Mouse (Mus musculus) liver, adult 2 months (tissue): ENCODE data around the gene Sox11. TPM values are rescaled to one million over a fixed set of nuclear protein-coding genes. Genes with fewer than 3 reads are reported as not detected.

Source experiments
- DNase-seq: peaks from one replicate; pipeline ENCODE4 v3.0.0-alpha.2; 2011; ENCODE audit warnings: low read depth, low spot score; ENCODE audit errors: extremely low read depth
- H3K27ac ChIP-seq: fragments of 200-500 bp; replicated peaks from 2 replicates; pipeline ENCODE4 v1.5.1; 2012; ENCODE audit warnings: low read depth, mild to moderate bottlenecking, control low read depth, inconsistent platforms, low read length; ENCODE audit not compliant: insufficient read depth
- H3K27me3 ChIP-seq: fragments of 200-500 bp; 2 replicates; pipeline ENCODE4 v1.6.1; 2012; ENCODE audit warnings: mild to moderate bottlenecking, moderate library complexity, low read length, inconsistent platforms; ENCODE audit not compliant: control insufficient read depth, insufficient read depth
- H3K36me3 ChIP-seq: fragments of 200-500 bp; 2 replicates; pipeline ENCODE4 v1.6.1; 2012; ENCODE audit warnings: low read length, inconsistent platforms; ENCODE audit not compliant: control insufficient read depth, insufficient read depth
- H3K4me1 ChIP-seq: fragments of 200-500 bp; 2 replicates; pipeline ENCODE4 v1.6.1; 2011; ENCODE audit warnings: low read length; ENCODE audit not compliant: control insufficient read depth, insufficient read depth
- H3K4me3 ChIP-seq: fragments of 200-500 bp; 2 replicates; pipeline ENCODE4 v1.5.1; 2011; ENCODE audit warnings: low read depth, mild to moderate bottlenecking, control low read depth, low read length, moderate library complexity; ENCODE audit not compliant: insufficient read depth
- H3K79me2 ChIP-seq: fragments of 200-500 bp; 2 replicates; pipeline ENCODE4 v1.6.1; 2012; ENCODE audit warnings: inconsistent platforms, mild to moderate bottlenecking, low read length, moderate library complexity; ENCODE audit not compliant: control insufficient read depth, insufficient read depth
- H3K9ac ChIP-seq: fragments of 200-500 bp; 2 replicates; pipeline ENCODE4 v1.6.1; 2012; ENCODE audit warnings: low read depth, mild to moderate bottlenecking, control low read depth, inconsistent platforms, low read length
- CTCF ChIP-seq: fragments of 200-500 bp; IDR thresholded peaks from 2 replicates; pipeline ENCODE4 v1.5.1; 2011; ENCODE audit warnings: low read depth, low read length, control low read depth
- POLR2A ChIP-seq: fragments of 200-500 bp; IDR thresholded peaks from 2 replicates; pipeline ENCODE4 v1.6.1; 2011; ENCODE audit warnings: low read length, control low read depth; ENCODE audit not compliant: insufficient read depth; ENCODE audit errors: extremely low read depth
- WGBS: fragments of 180-500 bp; shearing (Covaris S2); methylation state at CpG from one replicate; pipeline ENCODE4 v1.1.7; 2018; 5-methylcytosine and 5-hydroxymethylcytosine counted together
- polyA plus RNA-seq: library from polyadenylated mRNA; depleted of rRNA; stranded (reverse); fragments of >200 nt; gene quantifications from 2 replicates; pipeline ENCODE4 v1.2.3, GENCODE M21; 2012
- total RNA-seq: library from RNA; depleted of rRNA; stranded (reverse); fragments of >200 nt; gene quantifications from 2 replicates; pipeline ENCODE4 v1.2.3, GENCODE M21; 2014

The Sox11 gene
- total and polyA plus RNA-seq, 2 experiments, result not detected

GRCm38 (mm10) chr12:27338721-27339170, 3.6 kb downstream of the Sox11 start:
- WGBS, result 2% methylated on average over 40 of the region's 40 CpGs
- H3K79me2 ChIP-seq, result no peaks in the 10 kb centered on the region
- H3K36me3 ChIP-seq, result no peaks in the 10 kb centered on the region
- no peak for DNase-seq
- H3K4me3 ChIP-seq, result peak overlapping the region; percentile 43; the same call in 1 of the 2 replicates
- peaks cover 17% of the 10 kb centered on the region for H3K27me3 ChIP-seq
- H3K27ac ChIP-seq, result no peak overlapping the region
- TF ChIP-seq CTCF, result no peak
- no peak for TF ChIP-seq POLR2A
- no peak overlapping the region for H3K9ac ChIP-seq
- no peaks in the 10 kb centered on the region; the same call in 1 of the 2 replicates for H3K4me1 ChIP-seq

- Histone ChIP-seq H3K9ac (no peak overlapping the region), H3K4me3 (no peak overlapping the region), H3K79me2 (no peaks in the 10 kb centered on the region), H3K27me3 (peaks cover 17% of the 10 kb centered on the region), H3K4me1 (no peaks in the 10 kb centered on the region), H3K36me3 (no peaks in the 10 kb centered on the region), H3K27ac (no peak overlapping the region)
- TF ChIP-seq POLR2A (no peak), CTCF (no peak)
- 24% methylated on average over 12 of the region's 12 CpGs for WGBS
- no peak for DNase-seq
These were observed 4.3 kb downstream of the Sox11 start for GRCm38 (mm10) chr12:27338116-27338515.

DNA sequence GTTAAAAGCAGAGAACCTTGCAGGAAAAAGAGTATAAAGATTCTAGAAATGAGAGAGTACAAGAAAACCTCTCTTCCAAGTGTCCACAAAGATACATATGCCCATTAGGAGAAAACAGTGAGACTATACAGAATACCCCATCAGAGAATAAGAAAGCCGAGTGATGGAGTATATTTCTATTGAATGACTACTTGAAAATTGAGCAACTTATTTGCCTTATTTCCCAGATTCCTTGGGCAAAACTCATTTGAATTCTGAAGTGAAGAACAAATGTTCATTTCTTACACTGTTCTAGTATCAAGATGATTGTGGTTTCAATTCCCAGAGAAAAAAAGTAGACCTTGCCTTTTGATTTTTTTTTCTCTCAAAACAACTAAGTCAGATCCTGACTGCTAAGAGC, 4.9 kb downstream of the Sox11 start:
- Histone ChIP-seq H3K27me3 (peaks cover 14% of the 10 kb centered on the region), H3K4me1 (no peaks in the 10 kb centered on the region), H3K79me2 (no peaks in the 10 kb centered on the region), H3K4me3 (no peak overlapping the region), H3K27ac (no peak overlapping the region), H3K36me3 (no peaks in the 10 kb centered on the region), H3K9ac (no peak overlapping the region)
- DNase-seq, result no peak
- TF ChIP-seq POLR2A (no peak), CTCF (no peak)
- WGBS, result 78% methylated on average over 1 of the region's 1 CpGs

GRCm38 (mm10) chr12:27336801-27337200, 5.6 kb downstream of the Sox11 start:
- Histone ChIP-seq H3K36me3 (no peaks in the 10 kb centered on the region), H3K27me3 (peaks cover 11% of the 10 kb centered on the region), H3K79me2 (no peaks in the 10 kb centered on the region), H3K4me3 (no peak overlapping the region), H3K9ac (no peak overlapping the region), H3K27ac (no peak overlapping the region), H3K4me1 (no peaks in the 10 kb centered on the region)
- no peak for DNase-seq
- WGBS, result 74% methylated on average over 5 of the region's 5 CpGs
- TF ChIP-seq POLR2A (no peak), CTCF (no peak)

GRCm38 (mm10) chr12:27336336-27336735, 6.0 kb downstream of the Sox11 start:
- no peak overlapping the region for H3K9ac ChIP-seq
- no peak for DNase-seq
- no peak overlapping the region for H3K4me3 ChIP-seq
- 57% methylated on average over 7 of the region's 7 CpGs for WGBS
- H3K79me2 ChIP-seq, result no peaks in the 10 kb centered on the region
- TF ChIP-seq CTCF, result no peak
- TF ChIP-seq POLR2A, result no peak
- H3K27ac ChIP-seq, result no peak overlapping the region
- peaks cover 7% of the 10 kb centered on the region for H3K27me3 ChIP-seq
- H3K4me1 ChIP-seq, result no peaks in the 10 kb centered on the region
- H3K36me3 ChIP-seq, result no peaks in the 10 kb centered on the region

- H3K4me3 ChIP-seq, result no peak overlapping the region
- H3K27me3 ChIP-seq, result peaks cover 3% of the 10 kb centered on the region; the same call in 1 of the 2 replicates
- no peak overlapping the region for H3K27ac ChIP-seq
- WGBS, result 67% methylated on average over 11 of the region's 11 CpGs
- DNase-seq, result no peak
- no peaks in the 10 kb centered on the region for H3K4me1 ChIP-seq
- H3K9ac ChIP-seq, result no peak overlapping the region
- no peaks in the 10 kb centered on the region for H3K79me2 ChIP-seq
- TF ChIP-seq POLR2A (no peak), CTCF (no peak)
- no peaks in the 10 kb centered on the region for H3K36me3 ChIP-seq
These were observed 6.9 kb downstream of the Sox11 start for GRCm38 (mm10) chr12:27335356-27336055.
